Mouse (Mus musculus) megakaryocyte, embryonic 14.5 days (primary cell): Measurements from ENCODE around the gene Olfr446.

Source experiments
- FLI1 ChIP-seq: IDR thresholded peaks from 2 replicates; pipeline ENCODE4 v1.6.1; 2012; ENCODE audit warnings: low read length, inconsistent platforms, mixed read lengths
- GATA1 ChIP-seq: IDR thresholded peaks from 3 replicates; pipeline ENCODE4 v1.6.1; 2012; ENCODE audit warnings: mixed read lengths, low read length, inconsistent platforms, borderline replicate concordance

- TF ChIP-seq FLI1 (no peak), GATA1 (no peak)
Observed at GRCm38 (mm10) chr6:42908578-42908977, 12.6 kb upstream of the Olfr446 start, which contains the start of gene Olfr447.
